Mouse (Mus musculus) liver, adult 2 months (tissue): ENCODE results near the gene Gm2696.

Experiments used
- CTCF ChIP-seq: fragments of 200-500 bp; IDR thresholded peaks from 2 replicates; pipeline ENCODE4 v1.5.1; 2011; ENCODE audit warnings: low read depth, low read length, control low read depth
- POLR2A ChIP-seq: fragments of 200-500 bp; IDR thresholded peaks from 2 replicates; pipeline ENCODE4 v1.6.1; 2011; ENCODE audit warnings: low read length, control low read depth; ENCODE audit not compliant: insufficient read depth; ENCODE audit errors: extremely low read depth

DNA sequence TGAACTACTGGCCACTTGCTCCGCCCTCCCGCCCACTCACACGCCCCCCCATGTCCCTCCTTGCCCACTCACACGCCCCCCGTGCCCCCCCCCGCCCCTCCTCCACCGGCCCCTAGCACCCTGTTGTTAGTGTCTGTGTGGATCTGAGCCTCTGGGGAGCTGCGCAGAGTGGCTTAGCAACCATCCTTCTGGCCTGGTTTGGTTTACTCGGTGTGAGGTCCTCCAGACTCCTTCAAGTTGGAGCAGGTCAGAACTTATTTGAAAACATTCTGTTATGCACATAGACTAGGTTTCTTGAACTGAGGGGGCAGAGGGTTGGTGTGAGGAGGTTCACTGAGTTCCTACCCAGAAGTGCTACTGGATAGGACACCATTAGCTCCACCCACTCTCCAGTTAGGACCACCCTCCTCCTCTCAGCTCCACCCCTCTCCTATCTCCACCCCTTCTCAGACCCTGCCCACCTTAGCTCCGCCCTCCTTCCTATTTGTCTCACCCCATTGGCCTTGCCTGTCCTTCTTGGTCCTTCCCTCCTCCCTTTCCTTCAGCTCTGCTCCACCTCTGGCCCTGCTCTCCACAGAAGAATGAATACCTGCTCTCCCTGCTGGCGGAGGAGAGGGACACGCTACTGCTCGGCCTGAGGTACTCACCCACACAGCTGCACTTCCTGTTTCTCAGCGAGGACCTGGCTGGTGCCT is 49.7 kb downstream of the Gm2696 start:
- TF ChIP-seq CTCF (no peak), POLR2A (no peak)
